Mouse (Mus musculus) megakaryocyte, embryonic 14.5 days (primary cell): ENCODE data around the gene Gpi1.

Experiments
- FLI1 ChIP-seq: IDR thresholded peaks from 2 replicates; pipeline ENCODE4 v1.6.1; 2012; ENCODE audit warnings: low read length, inconsistent platforms, mixed read lengths
- GATA1 ChIP-seq: IDR thresholded peaks from 3 replicates; pipeline ENCODE4 v1.6.1; 2012; ENCODE audit warnings: mixed read lengths, low read length, inconsistent platforms, borderline replicate concordance

DNA sequence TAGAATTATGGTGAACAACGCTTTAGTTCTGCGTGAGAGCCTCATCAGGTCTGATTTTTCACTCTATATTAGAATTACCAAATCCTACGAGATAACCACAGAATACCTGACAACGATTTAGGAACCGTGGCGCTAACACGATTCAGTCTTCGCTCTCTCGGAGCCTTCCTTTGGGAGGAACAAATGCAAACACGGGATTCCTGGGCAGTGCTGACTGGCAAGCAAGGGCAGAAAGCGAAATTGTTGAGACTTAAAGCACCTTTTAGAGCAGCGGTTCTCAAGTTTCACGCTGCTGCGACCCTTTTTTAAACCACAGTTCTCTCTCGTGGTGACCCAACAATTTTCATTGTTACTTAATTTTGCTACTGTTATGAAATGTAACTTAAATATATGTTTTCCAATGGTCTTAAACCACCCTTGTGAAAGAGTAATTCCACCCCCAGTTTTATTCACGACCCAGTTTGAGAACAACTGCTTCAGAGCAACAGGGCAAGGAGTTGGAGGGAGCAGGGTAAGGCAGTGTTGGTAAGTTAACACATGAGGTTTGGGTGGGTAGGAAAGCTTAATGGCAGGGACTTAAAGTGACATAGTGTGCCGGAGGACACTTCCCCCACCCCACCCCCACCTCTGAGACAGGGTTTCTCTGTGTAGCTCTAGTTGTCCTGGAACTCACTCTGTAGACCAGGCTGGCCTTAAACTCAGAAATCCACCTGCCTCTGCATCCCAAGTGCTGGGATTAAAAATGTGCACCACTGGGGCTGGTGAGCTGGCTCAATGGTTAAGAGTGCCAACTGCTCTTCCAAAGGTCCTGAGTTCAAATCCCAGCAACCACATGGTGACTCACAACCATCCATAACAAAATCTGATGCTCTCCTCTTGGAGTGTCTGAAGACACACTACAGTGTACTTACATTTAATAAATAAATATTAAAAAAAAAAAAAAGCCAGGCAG lies 4.8 kb upstream of the Gpi1 start:
- TF ChIP-seq GATA1 (no peak), FLI1 (no peak)
